Mouse (Mus musculus): ENCODE data around the gene Flg. TPM values are rescaled to one million over a fixed set of nuclear protein-coding genes. Genes with fewer than 3 reads are reported as not detected.

Flg gene
- total RNA-seq (2012; rRNA removed) (not detected in 2 replicates), total RNA-seq (2014; rRNA removed) (not detected in 2 replicates), polyA plus RNA-seq (2012; ENCODE audit: insufficient read length, low read depth) (not detected in 2 replicates)

DNA sequence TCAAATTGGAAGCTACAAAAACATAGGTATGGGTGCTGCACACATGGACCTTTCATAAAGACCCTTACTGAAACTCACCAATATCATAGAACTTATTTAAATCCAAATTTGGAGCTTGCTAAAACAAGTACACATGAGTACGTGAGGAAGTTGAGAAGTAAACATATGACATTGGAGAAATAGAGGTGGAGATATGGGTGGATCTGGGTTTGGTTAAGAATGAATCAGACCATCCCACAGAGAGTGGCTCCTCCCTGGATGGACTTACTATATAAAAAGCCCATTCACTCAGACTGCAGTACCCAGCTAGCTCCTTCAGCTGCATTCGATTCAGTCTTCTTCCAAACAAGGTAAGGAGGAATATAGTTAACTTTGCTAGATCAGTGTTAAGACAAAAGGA is at the start of gene Flg:
Flg (plus strand) TSS at position 301 of the 400 bp plus-strand sequence.
- no peak within 1 kb of the TSS for H3K27ac ChIP-seq (ENCODE audit: insufficient read depth, low read depth)
- no peaks in the 10 kb centered on the region for H3K9me3 ChIP-seq (replicated peaks; ENCODE audit: low read length)
- TF ChIP-seq TCF12 (IDR thresholded peaks at IDR 0.05; ENCODE audit: low read depth, low read length) (no peak), IRF4 (IDR thresholded peaks at IDR 0.05; ENCODE audit: low read depth, low read length) (no peak), BHLHE40 (IDR thresholded peaks at IDR 0.05; ENCODE audit: low read depth, low read length) (no peak), E2F4 (IDR thresholded peaks at IDR 0.05; ENCODE audit: insufficient replicate concordance, low read depth, low read length) (no peak), ZC3H11A (IDR thresholded peaks at IDR 0.05; ENCODE audit: low read depth, low read length) (no peak), CHD2 (IDR thresholded peaks at IDR 0.05; ENCODE audit: low read length) (no peak)
- DNase-seq (ENCODE audit: extremely low read depth), result no peak
- H3K4me3 ChIP-seq (replicated peaks in 1 of 3; ENCODE audit: low read depth in 2 of 3, low read length in 2 of 3, poor library complexity in 1 of 3), result no peak within 1 kb of the TSS
- H3K9ac ChIP-seq (ENCODE audit: insufficient read depth, low read depth), result no peak within 1 kb of the TSS
- no peak within 1 kb of the TSS for H3K4me2 ChIP-seq (ENCODE audit: insufficient read depth, low read depth, poor library complexity, severe bottlenecking)
- no peaks in the 10 kb centered on the region for H3K27me3 ChIP-seq (replicated peaks)
- no peaks in the 10 kb centered on the region for H3K4me1 ChIP-seq (ENCODE audit: control insufficient read depth in 1 of 2, insufficient read depth in 2 of 2)
- H3K79me2 ChIP-seq (replicated peaks; ENCODE audit: control insufficient read depth, extremely low read depth, insufficient read depth, poor library complexity, severe bottlenecking), result no peaks in the 10 kb centered on the region
- dilution Hi-C loops (cut with MboI; ENCODE audit: extremely low pct_ligation_motif_present, extremely low pct_unique_long_range_greater_than_20kb, low sequenced_read_pairs) (no loop called here), in situ Hi-C loops (cut with MboI; ENCODE audit: low pct_ligation_motif_present, low pct_unique_long_range_greater_than_20kb, low sequenced_read_pairs) (no loop called here)
- H3K36me3 ChIP-seq (replicated peaks in 1 of 2; ENCODE audit: control insufficient read depth in 1 of 2, insufficient read depth in 1 of 2, low read length in 1 of 2), result no peaks in the 10 kb centered on the region

- H3K4me1 ChIP-seq (ENCODE audit: control insufficient read depth in 1 of 2, insufficient read depth in 2 of 2), result no peaks in the 10 kb centered on the region
- no peak overlapping the region for H3K27ac ChIP-seq (ENCODE audit: insufficient read depth, low read depth)
- TF ChIP-seq HCFC1 (IDR thresholded peaks at IDR 0.05; ENCODE audit: low read depth, low read length) (no peak), ZC3H11A (IDR thresholded peaks at IDR 0.05; ENCODE audit: low read depth, low read length) (no peak), USF1 (IDR thresholded peaks at IDR 0.05; ENCODE audit: low read depth, low read length) (no peak), RCOR1 (conservative IDR thresholded peaks at IDR 0.05; ENCODE audit: low read depth, low read length) (no peak), ETS1 (conservative IDR thresholded peaks at IDR 0.05; ENCODE audit: low read depth, low read length) (no peak), NELFE (IDR thresholded peaks at IDR 0.05; ENCODE audit: low read depth, low read length) (no peak), E2F4 (IDR thresholded peaks at IDR 0.05; ENCODE audit: insufficient replicate concordance, low read depth, low read length) (no peak), CHD2 (IDR thresholded peaks at IDR 0.05; ENCODE audit: low read length) (no peak), UBTF (IDR thresholded peaks at IDR 0.05; ENCODE audit: low read depth, low read length) (no peak)
- DNase-seq (ENCODE audit: extremely low read depth), result no peak
- in situ Hi-C loops (cut with MboI; ENCODE audit: low pct_ligation_motif_present, low pct_unique_long_range_greater_than_20kb, low sequenced_read_pairs) (no loop called here), dilution Hi-C loops (cut with MboI; ENCODE audit: extremely low pct_ligation_motif_present, extremely low pct_unique_long_range_greater_than_20kb, low sequenced_read_pairs) (no loop called here)
- no peak overlapping the region for H3K4me2 ChIP-seq (ENCODE audit: insufficient read depth, low read depth, poor library complexity, severe bottlenecking)
- H3K79me2 ChIP-seq (replicated peaks; ENCODE audit: control insufficient read depth, extremely low read depth, insufficient read depth, poor library complexity, severe bottlenecking), result no peaks in the 10 kb centered on the region
- no peak overlapping the region for H3K9ac ChIP-seq (ENCODE audit: insufficient read depth, low read depth)
- H3K36me3 ChIP-seq (replicated peaks in 1 of 2; ENCODE audit: control insufficient read depth in 1 of 2, insufficient read depth in 1 of 2, low read length in 1 of 2), result no peaks in the 10 kb centered on the region
- H3K27me3 ChIP-seq (replicated peaks), result peaks cover 3% of the 10 kb centered on the region
- no peak overlapping the region for H3K4me3 ChIP-seq (replicated peaks in 1 of 3; ENCODE audit: low read depth in 2 of 3, low read length in 2 of 3, poor library complexity in 1 of 3)
- H3K9me3 ChIP-seq (replicated peaks; ENCODE audit: low read length), result no peaks in the 10 kb centered on the region
Measured at GRCm38 (mm10) chr3:93297542-93297941, 24.2 kb downstream of the Flg start.

- H3K36me3 ChIP-seq (replicated peaks in 1 of 2; ENCODE audit: control insufficient read depth in 1 of 2, insufficient read depth in 1 of 2, low read length in 1 of 2), result no peaks in the 10 kb centered on the region
- dilution Hi-C loops (cut with MboI; ENCODE audit: extremely low pct_ligation_motif_present, extremely low pct_unique_long_range_greater_than_20kb, low sequenced_read_pairs), result no loop called here
- in situ Hi-C loops (cut with MboI; ENCODE audit: low pct_ligation_motif_present, low pct_unique_long_range_greater_than_20kb, low sequenced_read_pairs), result loop anchor here (25.0 kb wide), 1 partner anchor 188 kb away; no protein-coding TSS in a partner anchor
- peaks cover 4% of the 10 kb centered on the region for H3K9me3 ChIP-seq (replicated peaks; ENCODE audit: low read length)
- no peaks in the 10 kb centered on the region for H3K79me2 ChIP-seq (replicated peaks; ENCODE audit: control insufficient read depth, extremely low read depth, insufficient read depth, poor library complexity, severe bottlenecking)
- no peak overlapping the region for H3K9ac ChIP-seq (ENCODE audit: insufficient read depth, low read depth)
- H3K27ac ChIP-seq (ENCODE audit: insufficient read depth, low read depth), result no peak overlapping the region
- H3K27me3 ChIP-seq (replicated peaks), result peaks cover 3% of the 10 kb centered on the region
- H3K4me1 ChIP-seq (ENCODE audit: control insufficient read depth in 1 of 2, insufficient read depth in 2 of 2), result no peaks in the 10 kb centered on the region
- no peak overlapping the region for H3K4me3 ChIP-seq (replicated peaks in 1 of 3; ENCODE audit: low read depth in 2 of 3, low read length in 2 of 3, poor library complexity in 1 of 3)
- no peak for TF ChIP-seq MAZ (IDR thresholded peaks at IDR 0.05; ENCODE audit: low read depth, low read length)
- TF ChIP-seq TCF12 (IDR thresholded peaks at IDR 0.05; ENCODE audit: low read depth, low read length), result no peak
- no peak for TF ChIP-seq HCFC1 (IDR thresholded peaks at IDR 0.05; ENCODE audit: low read depth, low read length)
- no peak for TF ChIP-seq PAX5 (IDR thresholded peaks at IDR 0.05; ENCODE audit: low read length)
- TF ChIP-seq SMC3 (IDR thresholded peaks at IDR 0.05; ENCODE audit: low read depth, low read length), result no peak
- no peak for TF ChIP-seq MEF2A (IDR thresholded peaks at IDR 0.05; ENCODE audit: borderline replicate concordance, low read depth, low read length)
- TF ChIP-seq E2F4 (IDR thresholded peaks at IDR 0.05; ENCODE audit: insufficient replicate concordance, low read depth, low read length), result no peak
- TF ChIP-seq TBP (conservative IDR thresholded peaks at IDR 0.05; ENCODE audit: low read depth, low read length), result no peak
- TF ChIP-seq USF1 (IDR thresholded peaks at IDR 0.05; ENCODE audit: low read depth, low read length), result no peak
- TF ChIP-seq NRF1 (IDR thresholded peaks at IDR 0.05; ENCODE audit: low read depth, low read length), result no peak
- TF ChIP-seq ZMIZ1 (IDR thresholded peaks at IDR 0.05; ENCODE audit: low read depth, low read length), result no peak
- TF ChIP-seq KAT2A (IDR thresholded peaks at IDR 0.05; ENCODE audit: insufficient replicate concordance, low read length), result no peak
- TF ChIP-seq ETS1 (conservative IDR thresholded peaks at IDR 0.05; ENCODE audit: low read depth, low read length), result no peak
- H3K4me2 ChIP-seq (ENCODE audit: insufficient read depth, low read depth, poor library complexity, severe bottlenecking), result no peak overlapping the region
- no peak for DNase-seq (ENCODE audit: extremely low read depth)
Measured at GRCm38 (mm10) chr3:93299832-93300231, 26.5 kb downstream of the Flg start.

Data from CH12.LX (cell line).